Mouse (Mus musculus) MN1 (cell line): ENCODE results near the gene Dicer1.
"Not testable (repeated sequence)": the region's sequence is repeated elsewhere in the genome, so short reads cannot be mapped to it uniquely, and the experiment has no call there.

Source experiments
- DNase-seq: peaks from one replicate; pipeline ENCODE4 v3.0.0-alpha.2; 2016; ENCODE audit warnings: low spot score

The Dicer1 gene

DNA sequence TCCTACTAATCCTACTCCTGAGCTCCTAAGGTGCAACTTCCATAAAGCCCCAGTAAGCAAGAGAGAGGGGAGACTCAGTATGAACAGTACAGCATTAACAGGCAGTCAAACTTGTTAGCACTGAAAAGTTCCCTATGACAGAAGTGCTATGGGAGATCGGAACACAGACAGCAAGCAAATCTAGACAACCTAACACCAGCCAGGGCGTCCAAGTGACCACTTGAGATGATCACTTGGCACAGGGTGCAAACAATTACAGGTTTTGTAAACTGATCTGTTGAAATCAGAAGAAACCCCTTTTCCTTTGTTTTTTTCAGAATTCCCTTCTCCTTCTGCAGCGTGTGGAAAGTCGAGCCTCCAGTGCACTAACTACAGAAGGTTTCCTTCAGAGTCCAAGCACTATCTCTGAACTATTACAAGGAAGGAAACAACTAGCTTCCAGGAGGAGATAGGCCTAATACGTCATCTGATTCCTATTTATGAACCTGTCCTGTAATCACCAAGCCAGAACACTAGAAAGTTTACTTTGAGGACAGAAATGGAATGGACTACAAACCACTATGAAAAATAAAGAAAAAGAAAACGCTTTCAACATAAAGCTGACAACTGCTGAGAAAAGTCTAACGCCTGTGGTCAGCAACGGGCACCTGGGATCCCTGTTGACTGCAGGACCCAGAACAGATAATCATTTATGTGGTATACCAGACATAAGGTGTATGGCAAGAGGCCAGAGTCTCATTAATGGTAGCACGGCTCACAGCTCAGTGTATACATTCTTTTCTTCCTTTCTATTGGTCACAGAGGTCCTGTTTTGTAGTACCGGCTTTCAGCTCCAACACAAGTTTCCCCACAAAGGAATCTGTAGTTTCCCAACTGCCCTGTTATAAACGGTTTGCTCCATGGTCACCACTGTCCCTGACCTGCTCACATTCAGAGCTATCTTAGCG lies 10.6 kb downstream of the Dicer1 start:
- no peak for DNase-seq

DNA sequence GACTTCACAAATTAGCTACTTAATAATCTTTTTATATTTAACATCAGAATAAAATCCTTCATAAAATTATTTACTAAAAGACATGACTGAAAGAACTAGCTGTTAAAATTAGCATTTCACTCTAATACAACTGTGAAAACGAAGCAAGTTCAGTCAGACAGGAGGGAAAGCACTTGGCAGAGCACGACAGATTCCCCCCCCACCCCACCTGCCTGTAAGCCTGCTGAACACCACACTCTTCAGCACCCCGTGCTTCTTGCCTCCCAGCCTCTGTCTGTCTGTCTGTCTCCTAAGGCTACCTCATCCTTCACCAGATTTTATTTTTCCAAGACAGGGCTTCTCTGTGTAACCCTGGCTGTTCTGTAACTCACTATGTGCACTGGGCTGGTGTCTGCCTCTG lies 12.8 kb downstream of the Dicer1 start:
- DNase-seq, result no peak

DNA sequence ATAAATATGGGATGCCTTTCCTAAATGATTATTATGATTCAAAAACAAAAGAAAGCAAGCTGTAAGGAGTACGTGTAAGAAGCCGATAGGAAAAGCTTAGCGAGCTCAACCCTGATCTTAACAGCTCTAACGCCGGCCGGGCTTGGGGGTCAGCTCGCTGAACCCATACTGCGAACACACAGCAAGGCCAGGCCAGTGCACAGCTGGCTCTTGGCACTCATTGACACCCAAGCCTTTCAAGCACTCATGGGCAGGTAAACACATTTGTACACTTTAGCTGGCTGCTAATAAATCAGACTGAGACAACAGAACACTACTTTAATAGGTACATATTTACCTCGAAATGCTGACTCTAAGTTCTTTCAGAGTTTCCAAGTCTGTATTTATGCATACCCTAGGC lies 13.3 kb downstream of the Dicer1 start:
- DNase-seq, result no peak

DNA sequence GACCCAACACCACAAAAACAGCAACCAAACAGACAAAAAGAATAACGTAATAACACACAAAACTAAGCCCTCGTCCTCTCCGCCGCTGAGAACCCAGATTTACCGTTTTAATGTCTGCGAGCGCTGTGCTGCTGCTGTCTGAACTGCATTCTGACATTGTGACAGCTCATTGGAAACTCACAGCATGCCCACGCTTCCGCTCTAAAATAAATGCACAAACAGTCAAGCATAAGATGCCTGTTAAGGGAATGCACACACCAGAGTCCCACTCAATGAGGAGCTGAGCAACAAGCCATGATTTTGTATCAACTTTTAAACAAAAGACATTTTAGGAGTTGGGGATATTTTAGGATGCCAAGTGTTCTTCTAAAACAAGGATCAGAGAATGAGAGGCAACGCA lies 14.1 kb downstream of the Dicer1 start:
- no peak for DNase-seq

DNA sequence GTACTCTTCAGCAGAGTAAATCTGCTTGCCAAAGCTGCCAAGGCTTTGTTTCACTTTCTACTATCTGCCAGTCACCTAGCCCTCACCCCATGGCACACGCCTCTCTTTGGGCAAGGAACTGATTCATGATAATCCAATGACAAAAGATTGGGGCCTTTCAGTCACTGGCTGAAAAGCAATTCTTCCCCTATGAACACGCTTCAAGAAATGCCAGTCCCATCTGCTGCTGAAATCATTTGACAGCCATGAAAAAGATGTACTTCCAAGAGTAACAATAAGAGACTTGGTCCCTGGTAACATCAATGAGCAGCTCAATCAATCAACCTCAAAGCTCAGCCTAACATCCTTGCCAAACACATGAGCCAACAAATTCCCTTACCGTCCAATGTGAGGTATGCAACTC lies 15.8 kb downstream of the Dicer1 start:
- no peak for DNase-seq

DNA sequence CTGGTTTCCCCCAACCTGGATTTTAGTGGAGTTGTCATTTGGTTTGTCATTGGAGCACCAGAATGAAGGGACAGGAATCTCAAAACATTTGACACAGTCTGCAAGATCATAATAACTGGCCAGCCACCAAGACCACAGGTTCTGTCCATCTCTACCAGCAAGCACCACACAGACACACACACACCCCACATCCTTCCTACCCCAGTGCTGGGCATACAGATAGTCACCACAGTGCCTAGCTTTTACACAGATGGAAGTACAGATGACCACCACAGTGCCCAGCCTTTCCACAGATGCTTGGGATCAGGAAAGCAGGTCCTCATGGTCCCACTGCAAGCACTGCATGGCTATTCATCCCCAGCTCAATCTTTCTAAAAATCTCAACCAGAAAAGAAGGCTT lies 18.6 kb downstream of the Dicer1 start:
- no peak for DNase-seq

DNA sequence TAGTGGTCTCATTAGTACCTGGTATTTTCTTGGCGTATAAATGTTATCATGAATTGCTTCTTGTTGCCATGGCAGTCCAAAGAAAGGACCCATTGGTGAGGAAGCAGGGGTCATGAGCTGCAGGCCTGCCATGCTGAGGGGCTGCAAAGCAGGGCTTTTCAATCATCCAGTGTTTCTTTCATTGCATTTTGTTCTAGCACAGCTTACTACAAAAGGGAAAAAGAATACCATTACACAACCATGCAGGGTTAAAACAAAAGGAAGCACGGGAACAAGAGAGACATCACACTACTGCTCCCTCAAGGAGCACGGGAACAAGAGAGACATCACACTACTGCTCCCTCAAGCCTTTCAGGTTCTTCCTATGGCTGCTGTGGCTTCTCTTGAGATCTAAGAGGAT lies 20.0 kb downstream of the Dicer1 start:
- no peak for DNase-seq

DNA sequence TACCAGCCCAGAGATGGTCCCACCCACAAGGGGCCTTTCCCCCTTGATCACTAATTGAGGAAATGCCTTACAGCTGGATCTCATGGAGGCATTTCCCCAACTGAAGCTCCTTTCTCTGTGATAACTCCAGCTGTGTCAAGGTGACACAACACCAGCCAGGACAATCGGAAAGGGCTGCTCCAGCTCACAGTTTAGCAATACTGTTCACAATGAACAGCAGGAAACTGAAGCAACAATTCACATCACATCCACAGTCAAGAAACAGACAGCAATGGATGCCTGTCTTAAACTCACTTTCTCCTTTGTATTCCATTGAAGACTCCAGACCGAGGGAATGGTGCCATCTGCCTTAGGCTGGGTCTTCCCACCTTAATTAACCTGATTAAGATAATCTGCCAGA lies 25.3 kb downstream of the Dicer1 start:
- not testable (repeated sequence) for DNase-seq

DNA sequence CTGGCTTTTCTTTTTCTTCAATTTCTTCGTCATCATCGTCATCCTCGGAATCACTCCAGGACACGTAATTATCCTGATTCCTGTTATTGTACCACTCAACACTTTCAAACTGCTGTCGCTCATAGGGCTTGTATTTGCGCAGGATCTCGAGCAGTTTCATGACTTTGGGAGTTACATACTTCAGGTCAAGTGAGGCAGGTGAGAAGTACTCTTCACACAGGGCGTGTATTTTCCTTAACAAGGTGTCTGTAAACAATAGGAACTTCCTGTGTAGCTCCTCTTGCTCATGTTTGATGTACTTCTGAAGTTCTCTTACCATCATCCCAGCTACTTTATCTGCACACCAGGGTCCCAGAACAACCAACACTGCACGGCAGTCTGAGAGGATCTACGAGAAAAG lies 29.7 kb downstream of the Dicer1 start:
- no peak for DNase-seq

DNA sequence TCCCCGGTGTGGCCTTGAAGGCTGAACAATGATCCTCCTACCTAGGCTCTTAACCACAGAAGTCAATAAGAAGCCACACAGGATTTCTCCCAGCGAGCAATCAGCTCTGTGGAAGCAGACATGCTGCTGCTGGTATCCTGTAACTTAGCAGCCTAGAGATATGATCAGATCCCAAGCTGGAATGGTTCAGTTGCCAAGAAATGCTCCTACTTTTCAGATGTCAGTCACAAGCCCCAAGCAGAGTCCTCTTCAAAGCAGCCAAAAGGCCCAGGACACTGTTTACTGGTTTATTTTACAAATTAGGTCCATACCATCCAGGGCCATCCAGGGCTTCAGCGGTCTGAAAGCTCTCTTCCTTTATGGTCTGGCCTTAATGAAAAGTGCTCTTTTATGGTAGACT lies 30.7 kb downstream of the Dicer1 start:
- DNase-seq, result peak; percentile 44

DNA sequence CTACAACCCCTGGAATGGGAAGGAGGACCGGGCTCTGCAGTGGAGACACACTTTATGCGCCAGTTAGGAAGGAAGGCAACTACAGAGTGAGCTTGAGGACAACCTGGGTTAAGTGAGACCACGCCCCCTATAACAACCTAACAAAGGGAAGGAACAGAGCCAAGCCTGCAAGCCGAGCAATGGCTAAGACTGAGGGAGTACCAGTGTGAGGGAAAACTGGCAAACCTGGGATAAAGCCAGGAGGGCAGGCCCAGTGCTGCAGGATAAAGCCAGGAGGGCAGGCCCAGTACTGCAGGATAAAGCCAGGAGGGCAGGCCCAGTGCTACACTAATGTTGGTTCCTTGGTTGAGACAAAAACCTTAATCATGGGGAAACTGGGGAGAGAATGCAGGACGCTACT lies 32.8 kb downstream of the Dicer1 start:
- DNase-seq, result no peak

DNA sequence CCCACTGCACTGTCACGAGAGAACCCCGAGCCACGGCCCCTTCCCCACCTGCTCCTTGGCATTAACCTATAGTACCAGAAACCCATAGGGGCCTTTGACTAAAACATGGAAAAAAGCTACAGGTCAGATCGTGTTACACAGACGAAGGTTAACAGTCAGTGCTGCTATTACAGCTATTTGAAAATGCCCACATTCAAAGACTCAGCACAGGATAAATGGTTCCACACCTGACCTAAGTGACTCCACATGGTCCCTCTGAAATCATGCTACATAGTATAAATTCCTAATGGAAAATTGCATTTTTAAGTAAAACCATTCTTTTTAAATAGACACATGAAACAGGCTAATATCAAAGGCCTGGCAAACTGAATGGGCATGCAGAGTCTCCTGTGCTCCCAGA lies 35.3 kb downstream of the Dicer1 start:
- DNase-seq, result no peak

DNA sequence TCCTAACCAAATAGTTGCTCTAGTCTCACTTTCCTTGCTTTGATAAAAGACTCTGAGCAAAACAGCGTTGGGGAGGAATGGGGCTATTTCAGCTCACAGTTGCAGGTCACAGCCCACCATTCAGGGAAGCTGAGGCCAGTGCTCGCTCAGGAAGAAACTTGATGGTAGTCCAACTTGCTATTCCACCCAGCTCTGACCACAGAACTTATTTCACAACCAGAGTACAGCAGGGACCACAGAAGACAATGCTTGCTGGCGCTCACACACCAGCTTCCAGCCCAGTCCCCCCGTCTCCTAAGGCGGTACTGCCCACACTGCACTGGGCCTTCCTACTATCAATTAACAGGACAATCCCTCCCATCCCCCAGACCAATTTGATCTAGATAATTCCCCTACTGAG lies 36.3 kb downstream of the Dicer1 start:
- DNase-seq, result no peak

DNA sequence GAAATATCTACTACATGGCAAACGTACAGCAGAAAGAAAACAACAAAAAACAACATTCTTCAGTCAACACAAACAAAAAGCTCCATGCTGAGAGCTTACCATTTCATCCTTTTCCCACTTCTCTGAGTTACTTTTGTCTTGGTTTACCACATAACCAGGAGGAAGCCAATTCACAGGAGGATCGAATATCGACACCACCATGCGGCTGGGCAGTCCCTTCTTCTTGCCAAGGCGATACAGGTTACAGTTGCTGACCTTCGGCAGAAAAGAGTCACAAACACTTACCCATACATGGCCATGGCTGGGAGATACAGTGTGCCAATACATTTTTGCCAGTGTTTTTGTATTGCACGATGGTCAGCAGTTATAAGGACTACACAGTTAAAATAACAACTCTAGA lies 51.5 kb downstream of the Dicer1 start:
- no peak for DNase-seq

DNA sequence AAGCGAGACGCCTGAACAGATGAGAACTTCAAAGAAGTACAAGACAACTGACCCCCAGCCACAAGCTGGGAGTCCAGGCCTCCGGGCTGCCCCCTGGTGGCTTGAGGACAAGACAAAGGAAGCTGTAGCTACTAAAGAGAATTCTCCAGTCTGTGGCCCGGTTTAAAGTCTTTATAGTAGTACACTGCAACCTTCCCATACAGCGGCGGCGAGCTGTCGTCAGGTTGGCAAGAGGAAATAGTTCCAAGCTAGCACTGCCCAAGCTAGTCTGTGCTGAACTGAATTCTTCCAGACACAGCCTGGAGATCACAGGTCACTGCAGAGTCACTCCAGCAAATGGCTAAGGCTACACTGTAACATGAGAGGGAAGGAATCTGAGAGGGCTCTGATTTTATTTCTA lies 52.0 kb downstream of the Dicer1 start:
- DNase-seq, result no peak

DNA sequence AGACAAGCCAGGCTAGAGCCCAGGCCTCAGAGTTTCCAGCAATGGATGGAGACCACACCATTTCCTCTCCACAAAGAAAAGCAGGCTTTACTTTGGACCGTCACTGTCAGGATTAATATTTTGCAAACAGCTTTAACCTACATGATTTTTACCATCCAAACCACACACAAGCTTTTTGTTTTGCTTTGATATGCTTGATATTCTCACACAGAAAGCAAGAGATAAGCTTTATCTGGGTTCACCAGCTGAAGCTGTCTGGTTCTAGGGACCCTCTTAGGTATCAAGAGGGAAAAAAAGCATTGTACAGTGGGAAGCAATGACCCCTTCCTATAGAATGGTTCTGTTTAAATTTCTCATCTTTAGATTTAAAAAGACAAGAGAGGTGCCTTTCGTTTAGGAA lies 56.2 kb downstream of the Dicer1 start:
- DNase-seq, result no peak

DNA sequence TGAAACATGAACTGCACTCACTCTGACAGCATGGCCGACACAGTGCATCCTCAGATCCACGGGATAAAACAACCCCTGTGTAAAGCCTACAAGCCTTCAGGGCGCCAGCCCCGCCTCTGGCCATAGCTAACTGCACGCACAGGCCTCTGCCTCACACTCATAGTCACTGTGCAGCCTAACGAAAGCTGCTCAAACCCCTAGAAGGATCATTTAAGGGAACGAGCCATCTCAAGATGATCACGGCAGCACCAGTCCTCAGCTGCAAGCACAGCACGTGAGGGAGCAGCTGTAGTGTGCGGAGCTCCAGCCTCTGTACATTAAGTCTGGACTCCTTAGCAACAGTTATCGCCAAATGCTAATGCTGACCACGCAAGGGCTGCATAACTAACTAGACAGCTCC lies 58.9 kb downstream of the Dicer1 start:
- no peak for DNase-seq

DNA sequence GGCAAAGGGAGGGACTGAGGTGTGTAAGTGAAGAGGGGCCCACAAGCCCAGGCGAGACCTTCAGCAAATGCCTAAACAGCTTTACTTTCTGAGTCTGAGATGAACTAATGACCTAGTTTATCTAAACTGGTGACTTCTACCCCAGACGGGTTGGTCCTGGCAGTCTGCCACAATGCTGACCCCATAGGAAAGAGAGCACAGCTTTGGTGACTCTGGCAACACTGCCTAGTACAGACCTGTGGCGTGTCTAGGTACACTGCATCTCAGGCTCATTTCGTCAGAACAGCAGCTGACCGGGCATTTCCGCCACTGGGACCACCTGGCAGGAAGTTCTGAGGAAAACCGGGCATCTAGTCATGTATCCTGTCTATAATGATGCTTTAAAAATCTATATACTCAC lies 61.3 kb downstream of the Dicer1 start:
- no peak for DNase-seq

DNA sequence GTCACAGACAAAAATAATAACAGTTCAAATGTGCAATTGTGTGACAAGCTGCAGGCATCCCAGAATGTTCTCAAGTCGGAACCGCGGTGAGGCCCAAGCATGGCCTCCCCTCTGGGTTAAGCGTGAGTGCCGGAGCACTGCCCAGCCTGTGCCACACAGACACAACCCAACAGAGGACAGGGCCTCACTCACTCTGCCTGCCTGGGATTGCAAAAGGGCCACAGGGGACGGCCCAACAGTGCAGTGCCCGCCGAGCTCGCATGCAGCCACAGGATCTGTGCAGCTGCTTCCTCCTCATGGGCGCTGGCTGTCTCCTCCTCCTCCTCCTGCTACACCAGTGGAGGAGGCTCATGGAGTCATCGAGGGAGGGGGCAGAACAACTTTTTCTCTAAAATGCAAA lies 62.9 kb downstream of the Dicer1 start:
- no peak for DNase-seq

DNA sequence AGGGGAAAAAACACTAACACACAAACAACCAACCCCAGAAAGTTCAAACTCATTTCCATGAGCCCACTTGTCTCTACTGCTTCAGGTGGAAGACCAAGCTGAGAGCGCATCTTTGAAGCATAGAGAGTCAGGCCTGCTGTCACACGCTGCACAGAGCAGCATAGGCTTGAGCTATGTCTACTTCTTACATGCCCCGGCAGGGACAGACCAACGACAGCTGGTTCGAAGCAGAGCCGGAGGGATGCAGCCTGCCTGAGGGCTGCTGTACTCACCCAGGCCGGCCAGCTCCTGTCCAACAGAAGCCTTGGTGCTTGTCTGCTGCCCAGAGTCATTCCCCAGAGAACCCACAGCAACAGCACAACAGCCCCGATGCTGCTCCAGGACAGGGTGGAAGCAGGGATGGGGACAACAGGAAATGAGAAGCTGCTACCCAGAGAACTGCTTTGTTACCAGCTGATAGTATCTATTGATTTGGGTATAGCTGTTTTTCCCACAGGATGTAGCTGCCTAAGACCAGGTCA lies 67.3 kb downstream of the Dicer1 start:
- no peak for DNase-seq

DNA sequence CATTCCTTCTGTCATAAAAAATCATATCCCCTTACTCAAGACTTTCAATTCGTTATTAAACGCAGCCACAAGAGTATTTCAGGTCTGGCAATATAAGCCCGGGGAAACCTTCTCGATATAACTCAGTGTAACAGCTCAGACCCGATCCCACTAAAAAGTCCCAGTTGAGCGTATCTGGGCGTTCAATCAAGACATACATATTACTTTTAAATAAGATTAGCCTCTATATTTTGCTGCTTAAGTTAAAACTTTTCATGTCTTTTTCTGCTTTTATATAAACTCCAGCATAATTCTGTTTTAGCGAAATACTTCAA lies 72.0 kb downstream of the Dicer1 start:
- no peak for DNase-seq

DNA sequence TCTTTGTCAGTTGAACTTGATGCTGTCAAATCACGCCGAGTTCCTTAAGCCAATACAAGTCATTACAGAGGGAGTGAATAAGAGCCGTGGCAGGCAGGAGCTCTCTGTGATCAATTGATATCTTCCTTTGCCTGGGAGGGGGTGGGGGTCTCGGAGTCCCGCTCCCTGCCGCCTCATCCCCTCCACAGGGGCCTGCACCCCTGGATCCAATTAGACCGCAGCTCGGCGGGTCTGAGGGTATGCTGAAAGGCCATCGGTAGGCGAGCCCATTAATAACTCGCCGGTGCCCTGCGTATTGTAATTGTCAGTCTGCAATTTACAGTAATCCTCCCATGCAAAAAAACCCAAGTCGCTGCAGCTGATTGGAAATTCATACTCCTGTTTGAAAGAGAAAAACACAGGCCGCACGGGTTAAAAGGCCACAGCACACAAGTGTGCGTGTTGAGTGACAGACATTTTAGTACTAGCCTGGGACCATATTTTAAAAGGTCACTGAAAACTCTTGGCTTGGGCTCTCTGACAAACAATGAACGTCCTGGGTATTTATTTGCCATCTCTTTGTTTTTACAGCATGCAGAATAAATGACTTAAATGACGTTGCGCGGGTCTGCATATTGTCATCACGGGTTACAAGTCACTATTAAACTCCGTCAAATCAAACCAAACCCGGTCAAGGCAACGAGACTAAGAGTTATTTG lies 72.5 kb downstream of the Dicer1 start:
- no peak for DNase-seq

DNA sequence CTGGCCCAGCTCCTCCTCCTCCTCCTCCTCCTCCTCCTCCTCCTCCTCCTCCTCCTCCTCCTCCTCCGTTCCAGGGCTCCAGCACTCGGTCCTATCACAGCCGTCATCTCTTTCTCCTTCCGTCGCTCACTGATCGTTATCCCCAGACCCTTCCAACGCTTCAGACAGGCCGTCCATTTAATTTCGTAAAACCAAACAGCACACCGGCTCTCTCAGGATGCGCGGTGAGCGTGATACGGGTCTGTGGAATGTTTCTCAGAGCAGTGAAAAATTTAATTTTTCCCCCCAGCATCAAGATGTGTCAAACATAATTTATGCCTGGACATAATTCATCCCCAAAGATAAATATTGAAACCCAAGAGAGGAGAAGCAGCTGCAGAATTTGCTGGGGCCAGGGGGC lies 73.3 kb downstream of the Dicer1 start:
- DNase-seq, result no peak
